Mouse (Mus musculus) CD4-positive, CD25-positive, alpha-beta regulatory T cell, adult 2 months (primary cell): ENCODE results near the gene Otogl.

Experiments used
- DNase-seq: peaks from one replicate; pipeline ENCODE4 v3.0.0-alpha.2; 2012; ENCODE audit warnings: low read depth, low spot score

Otogl gene

GRCm38 (mm10) chr10:107905274-107906034, 6.5 kb downstream of the Otogl start:
- DNase-seq, result no peak

- no peak for DNase-seq
Measured at GRCm38 (mm10) chr10:107901958-107902357, 10.0 kb downstream of the Otogl start.

GRCm38 (mm10) chr10:107901204-107901879, 10.6 kb downstream of the Otogl start:
- no peak for DNase-seq

- DNase-seq, result no peak
Measured at GRCm38 (mm10) chr10:107899946-107900345, 12.0 kb downstream of the Otogl start.

GRCm38 (mm10) chr10:107896158-107896557, 15.8 kb downstream of the Otogl start:
- no peak for DNase-seq

- no peak for DNase-seq
Measured at GRCm38 (mm10) chr10:107894663-107895581, 17.0 kb downstream of the Otogl start.

- no peak for DNase-seq
Measured at GRCm38 (mm10) chr10:107890400-107890799, 21.5 kb downstream of the Otogl start.

GRCm38 (mm10) chr10:107872542-107872941, 39.4 kb downstream of the Otogl start:
- no peak for DNase-seq

GRCm38 (mm10) chr10:107872109-107872508, 39.8 kb downstream of the Otogl start:
- DNase-seq, result no peak

- no peak for DNase-seq
Measured at GRCm38 (mm10) chr10:107870540-107870939, 41.4 kb downstream of the Otogl start.

GRCm38 (mm10) chr10:107868904-107869303, 43.0 kb downstream of the Otogl start:
- peak; percentile 52 for DNase-seq

- no peak for DNase-seq
Measured at GRCm38 (mm10) chr10:107867414-107867813, 44.5 kb downstream of the Otogl start.

GRCm38 (mm10) chr10:107860235-107860917, 51.6 kb downstream of the Otogl start:
- no peak for DNase-seq

- DNase-seq, result no peak
Measured at GRCm38 (mm10) chr10:107859220-107859619, 52.7 kb downstream of the Otogl start.

- DNase-seq, result peak; percentile 61
Measured at GRCm38 (mm10) chr10:107858684-107859083, 53.2 kb downstream of the Otogl start.

- no peak for DNase-seq
Measured at GRCm38 (mm10) chr10:107844906-107845305, 67.0 kb downstream of the Otogl start.

GRCm38 (mm10) chr10:107834452-107835239, 77.3 kb downstream of the Otogl start:
- DNase-seq, result no peak

GRCm38 (mm10) chr10:107829151-107829550, 82.8 kb downstream of the Otogl start:
- DNase-seq, result no peak

GRCm38 (mm10) chr10:107813814-107814483, 98.0 kb downstream of the Otogl start:
- DNase-seq, result no peak
